Mouse (Mus musculus) ES-Bruce4 (cell line): Measurements from ENCODE around the gene 4833423E24Rik.

Experiments used
- CTCF ChIP-seq: IDR thresholded peaks from one replicate; pipeline ENCODE4 v1.8.1; 2011; ENCODE audit warnings: low read depth, low read length
- EP300 ChIP-seq: IDR thresholded peaks from 2 replicates; pipeline ENCODE4 v1.6.1; 2011; ENCODE audit warnings: low read depth, low read length; ENCODE audit not compliant: insufficient read depth
- POLR2A ChIP-seq: IDR thresholded peaks from one replicate; pipeline ENCODE4 v1.8.1; 2011; ENCODE audit warnings: low read length; ENCODE audit not compliant: insufficient read depth

DNA sequence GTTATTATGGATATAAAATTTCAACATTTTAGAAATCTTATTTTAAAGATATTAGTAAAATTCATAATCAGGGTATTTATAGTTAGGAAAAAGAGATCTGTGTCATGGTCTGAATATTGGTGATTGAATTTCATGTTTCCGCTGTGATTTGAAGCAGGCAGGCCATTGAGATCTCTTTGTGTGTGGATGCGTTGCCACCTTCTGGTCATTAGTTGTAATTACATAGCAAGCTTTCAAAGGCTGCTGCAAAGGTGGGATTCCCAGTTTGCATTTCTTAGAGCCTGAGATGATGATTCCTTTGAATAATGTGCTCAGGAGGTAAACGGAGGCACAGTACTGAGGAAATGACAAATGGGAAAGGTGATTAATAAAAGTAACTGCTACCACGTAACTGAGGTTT lies 42.4 kb upstream of the 4833423E24Rik start:
- TF ChIP-seq POLR2A, result no peak
- peak; percentile 17 for TF ChIP-seq CTCF
- TF ChIP-seq EP300, result no peak
